Mouse (Mus musculus) hindbrain, embryonic 15.5 days (tissue): ENCODE measurements around the gene Nup93. TPM values are rescaled to one million over a fixed set of nuclear protein-coding genes. Genes with fewer than 3 reads are reported as not detected.
"Not testable (repeated sequence)": the region's sequence is repeated elsewhere in the genome, so short reads cannot be mapped to it uniquely, and the experiment has no call there.

ENCODE experiments used
- ATAC-seq: fragments of 200-750 bp; cut with Nextera tagmentation; 2 replicates; pipeline ENCODE4 v1.8.0; 2017; ENCODE audit warnings: low read depth, moderate number of reproducible peaks, moderate TSS enrichment; ENCODE audit not compliant: low FRiP score
- H3K27ac ChIP-seq: fragments of 300-500 bp; sonication (generic); replicated peaks from 2 replicates; pipeline ENCODE4 v1.5.1; 2015; ENCODE audit warnings: mild to moderate bottlenecking, inconsistent platforms
- H3K27me3 ChIP-seq: fragments of 300-500 bp; sonication (generic); 2 replicates; pipeline ENCODE4 v1.6.1; 2015; ENCODE audit warnings: control low read depth, inconsistent platforms
- H3K36me3 ChIP-seq: fragments of 300-500 bp; sonication (generic); 2 replicates; pipeline ENCODE4 v1.6.1; 2015; ENCODE audit warnings: control low read depth, inconsistent platforms
- H3K4me1 ChIP-seq: fragments of 300-500 bp; sonication (generic); replicated peaks from 2 replicates; pipeline ENCODE4 v1.6.1; 2015; ENCODE audit warnings: control low read depth, inconsistent platforms
- H3K4me2 ChIP-seq: fragments of 300-500 bp; sonication (generic); 2 replicates; pipeline ENCODE4 v1.6.1; 2015; ENCODE audit warnings: moderate library complexity, mild to moderate bottlenecking, inconsistent platforms
- H3K4me3 ChIP-seq: fragments of 300-500 bp; sonication (generic); 2 replicates; pipeline ENCODE4 v1.5.1; 2015; ENCODE audit warnings: mild to moderate bottlenecking, inconsistent platforms
- H3K9ac ChIP-seq: fragments of 300-500 bp; sonication (generic); 2 replicates; pipeline ENCODE4 v1.6.1; 2015; ENCODE audit warnings: inconsistent platforms
- H3K9me3 ChIP-seq: fragments of 300-500 bp; sonication (generic); 2 replicates; pipeline ENCODE4 v1.6.1; 2016; ENCODE audit warnings: control low read depth, inconsistent platforms
- WGBS: fragments of 180-500 bp; shearing (Covaris S2); methylation state at CpG from one replicate; pipeline ENCODE4 v1.1.7; 2015; 5-methylcytosine and 5-hydroxymethylcytosine counted together
- polyA plus RNA-seq: library from polyadenylated mRNA; unstranded; fragments of >200 nt; fragmentation: Nextera tagmentation; extraction: Ambion mirVana; gene quantifications from 2 replicates; pipeline ENCODE4 v1.2.1, GENCODE M21; 2015

The Nup93 gene
- polyA plus RNA-seq, result 58.1 and 58.9 TPM in 2 replicates

GRCm38 (mm10) chr8:94214252-94215173 lies at the start of gene Nup93:
Gene Nup93, plus strand, starts transcription at chr8:94214564.
- Histone ChIP-seq H3K36me3 (no peaks in the 10 kb centered on the region), H3K27me3 (no peaks in the 10 kb centered on the region), H3K4me1 (peaks cover 25% of the 10 kb centered on the region), H3K27ac (peak within 1 kb of the TSS; percentile 78), H3K4me3 (peak within 1 kb of the TSS; percentile 66), H3K4me2 (peak within 1 kb of the TSS; percentile 80), H3K9ac (peak within 1 kb of the TSS; percentile 51), H3K9me3 (no peaks in the 10 kb centered on the region)
- WGBS, result under 1% methylated on average over 68 of the region's 68 CpGs
- peak; percentile 96 for ATAC-seq

- H3K27ac ChIP-seq, H3K9me3 ChIP-seq, H3K4me1 ChIP-seq, ATAC-seq, H3K9ac ChIP-seq, H3K27me3 ChIP-seq, H3K36me3 ChIP-seq, H3K4me2 ChIP-seq, H3K4me3 ChIP-seq: not testable (repeated sequence)
- 73% methylated on average over 8 of the region's 8 CpGs for WGBS
These were observed 48.6 kb upstream of the Nup93 start for GRCm38 (mm10) chr8:94165772-94166171.

- WGBS, result 2% methylated on average over 6 of the region's 6 CpGs
- peak; percentile 63 for ATAC-seq
- Histone ChIP-seq H3K4me2 (peak overlapping the region; percentile 22; the same call in 1 of the 2 replicates), H3K27me3 (peaks cover 18% of the 10 kb centered on the region), H3K4me1 (peaks cover 9% of the 10 kb centered on the region), H3K4me3 (no peak overlapping the region), H3K9me3 (no peaks in the 10 kb centered on the region), H3K27ac (no peak overlapping the region), H3K36me3 (no peaks in the 10 kb centered on the region), H3K9ac (no peak overlapping the region)
These were observed 47.1 kb upstream of the Nup93 start for GRCm38 (mm10) chr8:94167244-94167643.

- H3K27me3 ChIP-seq, result peaks cover 39% of the 10 kb centered on the region
- H3K4me1 ChIP-seq, result peaks cover 21% of the 10 kb centered on the region
- no peak overlapping the region for H3K4me2 ChIP-seq
- H3K27ac ChIP-seq, result no peak overlapping the region
- 90% methylated on average over 5 of the region's 5 CpGs for WGBS
- H3K4me3 ChIP-seq, result no peak overlapping the region
- H3K9ac ChIP-seq, result no peak overlapping the region
- no peaks in the 10 kb centered on the region for H3K36me3 ChIP-seq
- ATAC-seq, result no peak
- no peaks in the 10 kb centered on the region for H3K9me3 ChIP-seq
These were observed 44.8 kb upstream of the Nup93 start for GRCm38 (mm10) chr8:94169547-94169946.

- H3K4me2 ChIP-seq, result peak overlapping the region; percentile 89
- peaks cover 21% of the 10 kb centered on the region for H3K4me1 ChIP-seq
- peaks cover 57% of the 10 kb centered on the region for H3K27me3 ChIP-seq
- H3K4me3 ChIP-seq, result peak overlapping the region; percentile 48; the same call in 1 of the 2 replicates
- WGBS, result 52% methylated on average over 10 of the region's 10 CpGs
- no peak overlapping the region for H3K9ac ChIP-seq
- no peak overlapping the region for H3K27ac ChIP-seq
- no peak for ATAC-seq
- H3K36me3 ChIP-seq, result no peaks in the 10 kb centered on the region
- no peaks in the 10 kb centered on the region for H3K9me3 ChIP-seq
These were observed 43.0 kb upstream of the Nup93 start for GRCm38 (mm10) chr8:94171321-94171755.

- Histone ChIP-seq H3K27ac (no peak within 1 kb of the TSS), H3K9ac (peak within 1 kb of the TSS; percentile 33), H3K9me3 (no peaks in the 10 kb centered on the region), H3K27me3 (peaks cover 66% of the 10 kb centered on the region), H3K36me3 (no peaks in the 10 kb centered on the region), H3K4me1 (peaks cover 21% of the 10 kb centered on the region), H3K4me2 (peak within 1 kb of the TSS; percentile 89), H3K4me3 (peak within 1 kb of the TSS; percentile 48)
- WGBS, result under 1% methylated on average over 54 of the region's 56 CpGs
- ATAC-seq, result peak; percentile 43
These were observed 42.1 kb upstream of the Nup93 start, which contains the start of gene Mt2 for GRCm38 (mm10) chr8:94172075-94172808. Gene Mt2, plus strand, starts transcription at chr8:94172664.

- Histone ChIP-seq H3K9ac (peak overlapping the region; percentile 33), H3K4me1 (peaks cover 21% of the 10 kb centered on the region), H3K27ac (no peak overlapping the region), H3K9me3 (no peaks in the 10 kb centered on the region), H3K36me3 (no peaks in the 10 kb centered on the region), H3K4me2 (peak overlapping the region; percentile 89), H3K27me3 (peaks cover 74% of the 10 kb centered on the region), H3K4me3 (peak overlapping the region; percentile 48)
- ATAC-seq, result no peak
- WGBS, result under 1% methylated on average over 39 of the region's 39 CpGs
These were observed 41.3 kb upstream of the Nup93 start for GRCm38 (mm10) chr8:94172809-94173732.

GRCm38 (mm10) chr8:94173848-94174403 lies 40.4 kb upstream of the Nup93 start:
- ATAC-seq, result no peak
- Histone ChIP-seq H3K9me3 (no peaks in the 10 kb centered on the region), H3K36me3 (no peaks in the 10 kb centered on the region), H3K4me1 (peaks cover 26% of the 10 kb centered on the region), H3K4me2 (no peak overlapping the region), H3K27me3 (peaks cover 82% of the 10 kb centered on the region), H3K9ac (no peak overlapping the region), H3K4me3 (no peak overlapping the region), H3K27ac (no peak overlapping the region)
- WGBS, result 49% methylated on average over 11 of the region's 11 CpGs

- Histone ChIP-seq H3K9me3 (no peaks in the 10 kb centered on the region), H3K4me1 (peaks cover 34% of the 10 kb centered on the region), H3K27ac (no peak overlapping the region), H3K36me3 (no peaks in the 10 kb centered on the region), H3K27me3 (peaks cover 84% of the 10 kb centered on the region), H3K4me2 (no peak overlapping the region), H3K4me3 (no peak overlapping the region), H3K9ac (no peak overlapping the region)
- no peak for ATAC-seq
- WGBS, result 25% methylated on average over 7 of the region's 7 CpGs
These were observed 39.6 kb upstream of the Nup93 start for GRCm38 (mm10) chr8:94174619-94175213.

- WGBS, result 74% methylated on average over 7 of the region's 7 CpGs
- Histone ChIP-seq H3K4me2 (no peak overlapping the region), H3K4me1 (peaks cover 26% of the 10 kb centered on the region), H3K4me3 (no peak overlapping the region), H3K9ac (no peak overlapping the region), H3K9me3 (no peaks in the 10 kb centered on the region), H3K27ac (no peak overlapping the region), H3K27me3 (peaks cover 88% of the 10 kb centered on the region), H3K36me3 (no peaks in the 10 kb centered on the region)
- no peak for ATAC-seq
These were observed 36.5 kb upstream of the Nup93 start for GRCm38 (mm10) chr8:94177716-94178390.
